9 mouse cellular contexts compared by ENCODE assay signal in genomic region chr6:136940188-136940960, GRCm38 (mm10). TPM values are rescaled to one million over a fixed set of nuclear protein-coding genes. Genes with fewer than 3 reads are reported as not detected.
A peak's percentile ranks its signal among the peaks of the same experiment; 100 is the strongest.
DNase-seq lines count a peak whose midpoint lies in the region; ATAC-seq lines count a peak whose summit lies in the region.
"Had no signal": no experiment of that assay in that cellular context is flagged by ENCODE, and none has a peak within 500 bp of the region (broad histone marks: within the 10 kb centered on the region; RNA-seq: fewer than 3 reads in every experiment).

No protein-coding gene starts in this region.

- peaks cover 29% of the 10 kb centered on the region for H3K4me1 ChIP-seq in lung, embryonic 15.5 days

- 69% methylated on average over 11 of the region's 11 CpGs for WGBS in lung, embryonic 15.5 days

- H3K4me2 ChIP-seq in lung, embryonic 15.5 days = peak overlapping the region; percentile 21; the same call in 1 of the 2 replicates

- no peak for DNase-seq in frontal cortex, postnatal 25 days (ENCODE audit: low spot score in 2 of 2)
- peak; percentile 41 to 50 for DNase-seq in B cell, adult 2 months
- DNase-seq in heart, adult 9 months (ENCODE audit: low spot score in 2 of 2) = peak; percentile 27 to 35
- no peak for DNase-seq in embryo, embryonic 11 days
- no peak for DNase-seq in cerebellum, postnatal 4 days (ENCODE audit: low spot score in 2 of 2)
- DNase-seq in layer of hippocampus, adult 8-10 months (ENCODE audit: low spot score in 2 of 2) = no peak

- no peaks in the 10 kb centered on the region for H3K27me3 ChIP-seq in lung, embryonic 15.5 days

- H3K36me3 ChIP-seq in lung, embryonic 15.5 days = no peaks in the 10 kb centered on the region

- peak overlapping the region; percentile 86 for H3K27ac ChIP-seq in lung, embryonic 15.5 days

- no peaks in the 10 kb centered on the region for H3K9me3 ChIP-seq in lung, embryonic 15.5 days

- H3K9ac ChIP-seq in lung, embryonic 15.5 days = no peak overlapping the region

- no peak overlapping the region for H3K4me3 ChIP-seq in lung, embryonic 15.5 days

- 0 out of 2 replicates have a peak, but pooled peaks have one; percentile 28 for ATAC-seq in frontal cortex, adult (ENCODE audit: low TSS enrichment)
- ATAC-seq in lung, embryonic 15.5 days (ENCODE audit: borderline replicate concordance, extremely low read depth, low FRiP score, low TSS enrichment) = no peak

RNA-seq across cellular contexts. Expression of gene Arhgdib, which starts 1.3 kb away (rescaled TPM):
- polyA plus RNA-seq in lung, embryonic 15.5 days (2015; fragmentation: Nextera tagmentation; extraction: Ambion mirVana) = 69.8 and 82.9 TPM in 2 replicates
- 10 to 100 TPM in 3 of 4 experiments, 1 to 10 TPM in 1; 9.9 to 23.4 (median 17.1) TPM for total RNA-seq in layer of hippocampus, adult 8-10 months (2022)

RNA-seq across cellular contexts. Expression of gene Pde6h, which starts 16.7 kb away (rescaled TPM):
- polyA plus RNA-seq in lung, embryonic 15.5 days (2015; fragmentation: Nextera tagmentation; extraction: Ambion mirVana) = 0.47 TPM in 1 of 2 replicates, not detected in the other
- total RNA-seq in layer of hippocampus, adult 8-10 months (2022) = 1 to 10 TPM in 2 of 4 experiments, under 1 TPM in 2; 0.52 to 2.0 (median 0.88) TPM

RNA-seq across cellular contexts. Expression of gene Erp27, which starts 18.4 kb away (rescaled TPM):
- 0.40 and 0.62 TPM in 2 replicates for polyA plus RNA-seq in lung, embryonic 15.5 days (2015; fragmentation: Nextera tagmentation; extraction: Ambion mirVana)
- total RNA-seq in layer of hippocampus, adult 8-10 months (2022) = under 1 TPM in 2 of 4 experiments, not detected in 2; 0.54 to 0.79 TPM
- total RNA-seq: ES-E14 had no signal

Comparison
In these comparisons a context has a peak if more than half of its experiments do, and no peak if none do; other contexts are left out.
1. DNase-seq: peak in B cell, adult 2 months (2 of 2) and heart, adult 9 months (2 of 2); none in frontal cortex, postnatal 25 days (0 of 2), embryo, embryonic 11 days (single experiment), cerebellum, postnatal 4 days (0 of 2) and layer of hippocampus, adult 8-10 months (0 of 2).